Mouse (Mus musculus): Measurements from ENCODE around the gene Nrg3. TPM values are rescaled to one million over a fixed set of nuclear protein-coding genes. Genes with fewer than 3 reads are reported as not detected.

Gene Nrg3
- polyA plus RNA-seq (2014; fragmentation: Illumina TruSeq; extraction: RNeasy Lipid Tissue Mini Kit (QIAGEN cat#74804); ENCODE audit: low read depth, low replicate concordance), result not detected

DNA sequence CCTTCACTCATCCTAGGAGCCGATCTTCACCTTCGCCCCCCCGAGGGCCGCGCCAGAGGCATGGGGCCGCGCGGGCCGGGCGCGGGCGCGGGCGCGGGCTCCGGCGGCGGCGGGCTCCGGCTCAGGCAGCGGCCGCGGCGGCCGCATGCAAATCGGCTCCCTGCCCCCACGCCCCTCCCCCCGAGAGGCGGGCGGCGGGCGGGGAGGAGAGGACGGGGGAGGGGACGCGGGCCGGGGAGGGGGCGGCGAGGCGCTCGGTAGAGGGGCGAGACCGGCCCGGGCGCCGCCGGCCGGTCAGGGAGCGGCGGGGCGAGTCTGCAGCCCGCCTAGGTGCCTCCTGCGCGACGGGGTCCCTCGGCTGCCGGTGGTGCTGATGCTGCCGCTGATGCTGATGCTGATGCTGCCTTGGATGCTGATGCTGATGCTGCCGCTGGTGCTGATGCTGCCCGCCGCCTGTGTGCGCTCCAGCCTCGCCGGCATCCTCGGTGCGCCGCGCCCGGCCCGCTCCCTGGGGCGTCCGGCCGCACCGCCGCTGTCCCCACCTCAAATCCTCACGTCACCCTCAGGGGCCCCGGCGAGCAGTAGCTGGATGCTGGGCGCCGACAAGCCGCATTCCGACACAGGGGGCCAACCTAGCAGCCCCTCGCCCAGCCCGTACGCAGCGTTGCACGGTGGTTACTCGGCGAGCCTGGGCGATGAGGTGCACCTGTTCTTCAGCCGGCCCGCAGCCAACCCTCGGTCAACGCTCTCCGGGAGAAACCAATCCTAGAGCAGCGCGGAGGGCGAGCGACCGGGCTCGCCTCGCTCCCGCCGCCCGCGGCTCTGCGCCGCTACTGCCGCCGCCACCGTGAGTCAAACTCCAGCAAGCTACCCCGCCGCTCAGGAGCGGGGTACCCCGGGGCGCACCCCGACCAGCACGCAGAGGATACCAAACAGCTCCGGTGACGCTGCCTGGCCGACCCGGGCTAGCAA is at the start of gene Nrg3:
TSS of gene Nrg3 (minus strand) at position 299 of the 972 bp plus-strand sequence.

